Mouse (Mus musculus): ENCODE measurements around the gene Brat1. TPM values are rescaled to one million over a fixed set of nuclear protein-coding genes. Genes with fewer than 3 reads are reported as not detected.
A peak's percentile ranks its signal among the peaks of the same experiment; 100 is the strongest.

Brat1 gene
- polyA plus RNA-seq, 1 experiment from 2014 or later: 18.6 TPM

DNA sequence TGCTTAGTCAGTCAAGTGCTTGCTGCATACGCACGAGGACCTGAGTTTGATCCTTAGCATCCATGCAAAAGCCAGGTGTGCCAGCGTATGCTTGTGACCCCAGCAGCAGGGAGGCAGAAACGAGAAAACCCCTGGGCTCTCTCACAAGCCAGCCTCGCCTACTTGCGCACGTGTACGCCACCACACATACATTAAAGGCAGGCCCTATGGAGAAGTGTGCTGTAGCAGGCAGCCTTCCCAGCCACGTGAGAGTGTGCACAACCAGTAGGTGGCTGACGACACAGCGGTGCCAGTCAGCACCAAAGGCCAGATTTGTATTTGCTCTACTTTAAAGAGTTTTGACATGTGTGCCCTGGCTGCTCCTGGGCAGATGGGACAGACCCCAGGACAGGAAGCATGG lies 29.2 kb upstream of the Brat1 start:
- Histone ChIP-seq H3K4me3 (no peak overlapping the region), H3K27me3 (ENCODE audit: insufficient read depth, poor library complexity, severe bottlenecking) (no peaks in the 10 kb centered on the region), H3K4me1 (peaks cover 6% of the 10 kb centered on the region; the same call in 1 of the 2 replicates), H3K9me3 (no peaks in the 10 kb centered on the region), H3K27ac (no peak overlapping the region), H3K36me3 (peaks cover 52% of the 10 kb centered on the region)
- DNase-seq (ENCODE audit: low spot score): no peak
- WGBS: 89% methylated on average over 11 of the region's 11 CpGs

DNA sequence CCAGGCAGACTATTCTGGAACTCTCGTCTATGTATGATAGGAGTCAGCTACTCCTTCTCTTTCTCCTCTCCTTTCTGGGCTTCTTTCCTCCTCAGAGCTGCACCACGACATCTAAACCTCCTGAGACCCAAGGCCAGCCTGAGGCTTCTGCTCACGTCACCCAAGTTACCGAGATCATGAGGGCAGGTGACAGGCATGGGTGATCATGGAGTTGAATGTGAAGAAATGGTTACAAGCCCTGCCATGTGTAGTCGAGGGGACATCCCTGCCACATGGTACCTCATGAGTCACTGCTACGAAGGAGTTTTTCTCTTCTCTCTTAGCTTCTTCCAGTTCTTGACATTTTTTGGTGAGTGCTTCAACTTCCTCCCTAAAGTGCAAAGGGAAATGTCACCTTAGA lies 27.7 kb upstream of the Brat1 start:
- Histone ChIP-seq H3K27ac (no peak overlapping the region), H3K9me3 (no peaks in the 10 kb centered on the region), H3K27me3 (ENCODE audit: insufficient read depth, poor library complexity, severe bottlenecking) (no peaks in the 10 kb centered on the region), H3K4me3 (no peak overlapping the region), H3K36me3 (peaks cover 46% of the 10 kb centered on the region), H3K4me1 (peaks cover 6% of the 10 kb centered on the region; the same call in 1 of the 2 replicates)
- no peak for DNase-seq (ENCODE audit: low spot score)
- WGBS: 91% methylated on average over 6 of the region's 6 CpGs

DNA sequence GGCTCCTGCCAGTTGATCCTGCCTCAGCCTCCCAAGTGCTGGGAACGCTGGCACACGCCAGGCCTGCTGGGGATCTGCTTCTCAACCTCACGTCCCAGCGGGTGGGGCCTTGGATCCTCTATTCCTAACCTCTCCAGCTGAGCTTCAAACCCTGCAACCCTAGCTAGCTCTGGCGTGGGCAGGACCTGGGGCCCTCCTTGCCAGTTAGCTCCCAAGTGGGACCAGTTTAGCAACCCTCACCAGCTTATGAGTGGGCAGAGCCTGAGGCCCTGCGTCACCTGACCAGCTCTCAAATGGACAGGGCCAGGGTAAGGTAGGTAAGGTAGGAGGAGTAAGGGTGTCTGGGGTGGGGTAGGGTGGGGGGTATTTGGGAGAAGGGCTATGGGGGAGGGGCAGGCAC lies 24.8 kb upstream of the Brat1 start:
- no peaks in the 10 kb centered on the region for H3K9me3 ChIP-seq
- WGBS: 85% methylated on average over 6 of the region's 6 CpGs
- peaks cover 8% of the 10 kb centered on the region; the same call in 1 of the 2 replicates for H3K4me1 ChIP-seq
- no peak overlapping the region for H3K4me3 ChIP-seq
- no peaks in the 10 kb centered on the region for H3K27me3 ChIP-seq (ENCODE audit: insufficient read depth, poor library complexity, severe bottlenecking)
- no peak overlapping the region for H3K27ac ChIP-seq
- peaks cover 43% of the 10 kb centered on the region for H3K36me3 ChIP-seq
- no peak for DNase-seq (ENCODE audit: low spot score)

DNA sequence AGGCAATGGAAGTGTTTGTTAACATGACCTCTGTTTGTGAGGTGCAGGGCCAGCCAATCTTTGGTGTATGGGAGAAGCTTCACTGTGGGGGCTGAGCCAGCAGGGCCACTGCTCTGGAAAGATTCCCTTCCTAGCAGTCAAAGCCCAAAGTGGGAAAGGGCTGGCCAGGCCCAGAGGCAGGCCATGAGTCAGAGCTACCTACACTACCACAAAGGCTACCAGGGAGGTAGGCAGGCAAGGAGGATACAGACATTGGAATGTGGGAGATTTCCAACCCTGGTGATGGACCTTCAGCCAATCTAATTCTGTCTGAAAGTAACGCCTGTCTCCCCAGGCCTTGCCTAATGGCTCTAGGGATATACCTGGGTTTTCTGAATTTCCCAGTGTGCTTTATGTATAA lies 23.9 kb upstream of the Brat1 start:
- H3K4me1 ChIP-seq: peaks cover 8% of the 10 kb centered on the region; the same call in 1 of the 2 replicates
- no peaks in the 10 kb centered on the region for H3K27me3 ChIP-seq (ENCODE audit: insufficient read depth, poor library complexity, severe bottlenecking)
- peaks cover 39% of the 10 kb centered on the region for H3K36me3 ChIP-seq
- H3K4me3 ChIP-seq: no peak overlapping the region
- H3K9me3 ChIP-seq: no peaks in the 10 kb centered on the region
- DNase-seq (ENCODE audit: low spot score): no peak
- no peak overlapping the region for H3K27ac ChIP-seq
- 68% methylated on average over 1 of the region's 1 CpGs for WGBS

DNA sequence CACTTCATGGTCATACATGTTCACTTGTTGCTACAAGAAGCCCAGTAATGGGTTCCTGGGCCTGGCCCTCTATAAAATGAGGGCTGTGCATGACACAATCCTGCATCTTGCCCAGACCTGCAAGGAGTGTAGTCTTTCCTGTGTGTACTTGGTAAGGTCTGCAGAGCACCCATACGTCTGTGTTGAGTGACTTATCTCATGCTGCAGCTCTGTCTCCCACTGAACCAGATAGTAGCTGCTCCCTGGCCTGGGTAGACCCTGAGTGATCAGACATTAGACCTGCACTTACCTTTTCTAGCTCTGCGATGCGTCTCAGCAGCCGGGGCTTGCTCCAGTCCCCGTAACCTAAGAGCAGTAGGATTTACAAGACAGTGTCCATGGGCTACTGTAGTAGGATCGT lies 22.7 kb upstream of the Brat1 start:
- no peak for DNase-seq (ENCODE audit: low spot score)
- WGBS: 88% methylated on average over 6 of the region's 6 CpGs
- Histone ChIP-seq H3K4me1 (peaks cover 8% of the 10 kb centered on the region; the same call in 1 of the 2 replicates), H3K27ac (no peak overlapping the region), H3K4me3 (no peak overlapping the region), H3K9me3 (no peaks in the 10 kb centered on the region), H3K27me3 (ENCODE audit: insufficient read depth, poor library complexity, severe bottlenecking) (no peaks in the 10 kb centered on the region), H3K36me3 (peaks cover 33% of the 10 kb centered on the region)

DNA sequence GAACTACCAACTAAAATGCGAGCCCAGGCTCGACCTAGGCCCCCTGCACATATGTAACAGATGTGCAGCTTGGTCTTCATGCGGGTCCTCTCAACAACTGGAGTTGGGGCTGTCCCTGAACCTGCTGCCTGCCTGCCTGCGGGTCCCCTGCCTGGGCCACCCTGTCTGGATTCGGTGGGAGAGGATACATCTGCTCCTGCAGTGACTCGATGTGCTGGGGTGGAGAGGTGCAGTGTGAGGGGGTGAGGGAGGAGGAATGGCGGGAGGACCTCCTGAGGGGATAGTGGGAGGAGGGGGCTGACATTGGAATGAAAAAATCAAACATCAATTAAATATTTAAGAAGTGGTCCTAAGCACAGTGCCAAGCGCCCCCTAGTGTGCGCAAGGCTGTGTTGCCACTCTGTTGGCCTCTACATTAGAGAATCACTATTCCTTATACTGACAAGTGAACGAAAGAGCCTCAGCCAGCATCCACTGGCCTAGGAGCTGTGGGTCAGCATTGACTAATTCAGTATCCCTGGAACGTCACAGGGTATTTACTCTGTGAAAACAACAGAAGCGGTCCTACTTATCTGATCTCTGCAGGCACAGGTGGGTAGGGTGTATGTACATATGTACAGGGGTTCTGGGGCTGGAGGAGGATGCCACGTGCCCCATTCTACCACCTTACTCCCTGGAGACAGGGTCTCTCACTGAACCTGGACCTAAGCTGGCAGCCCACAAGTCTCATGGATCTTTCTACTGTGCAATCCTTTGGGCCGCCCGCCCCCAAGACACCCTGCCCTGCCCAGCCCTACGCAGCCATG lies 20.3 kb upstream of the Brat1 start:
- WGBS: 67% methylated on average over 16 of the region's 16 CpGs
- H3K36me3 ChIP-seq: peaks cover 44% of the 10 kb centered on the region

DNA sequence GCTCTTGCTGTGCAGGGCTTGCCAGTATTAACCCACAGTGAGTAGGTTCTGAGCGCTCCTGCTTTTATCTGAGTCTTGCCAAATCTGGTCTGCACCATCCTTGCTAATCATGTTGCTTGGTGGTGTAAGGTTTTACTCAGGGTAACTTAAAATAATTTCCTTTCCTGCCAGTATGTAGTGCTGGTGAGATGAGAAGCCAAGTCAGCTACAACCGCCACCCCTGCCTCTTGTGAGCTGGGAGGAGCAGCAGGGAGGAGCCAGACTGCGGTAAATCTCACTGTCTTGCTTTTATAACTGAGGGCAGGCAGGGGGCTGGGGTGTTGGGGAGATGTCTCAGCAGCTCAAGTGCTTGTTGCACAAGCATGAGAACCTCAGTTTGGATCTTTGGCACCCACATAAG lies 16.4 kb upstream of the Brat1 start:
- no peak for DNase-seq (ENCODE audit: low spot score)
- Histone ChIP-seq H3K4me3 (no peak overlapping the region), H3K27me3 (ENCODE audit: insufficient read depth, poor library complexity, severe bottlenecking) (no peaks in the 10 kb centered on the region), H3K9me3 (no peaks in the 10 kb centered on the region), H3K36me3 (peaks cover 60% of the 10 kb centered on the region), H3K4me1 (0 out of 2 replicates have a peak, but pooled peaks cover 6% of the 10 kb centered on the region), H3K27ac (no peak overlapping the region)
- WGBS: 80% methylated on average over 3 of the region's 3 CpGs

More for the DNA sequence above, 20.3 kb upstream of the Brat1 start:
- no peak overlapping the region for H3K4me3 ChIP-seq
- H3K9me3 ChIP-seq: no peaks in the 10 kb centered on the region
- H3K27ac ChIP-seq: no peak overlapping the region
- no peaks in the 10 kb centered on the region for H3K27me3 ChIP-seq (ENCODE audit: insufficient read depth, poor library complexity, severe bottlenecking)
- peaks cover 8% of the 10 kb centered on the region; the same call in 1 of the 2 replicates for H3K4me1 ChIP-seq
- no peak for DNase-seq (ENCODE audit: low spot score)

DNA sequence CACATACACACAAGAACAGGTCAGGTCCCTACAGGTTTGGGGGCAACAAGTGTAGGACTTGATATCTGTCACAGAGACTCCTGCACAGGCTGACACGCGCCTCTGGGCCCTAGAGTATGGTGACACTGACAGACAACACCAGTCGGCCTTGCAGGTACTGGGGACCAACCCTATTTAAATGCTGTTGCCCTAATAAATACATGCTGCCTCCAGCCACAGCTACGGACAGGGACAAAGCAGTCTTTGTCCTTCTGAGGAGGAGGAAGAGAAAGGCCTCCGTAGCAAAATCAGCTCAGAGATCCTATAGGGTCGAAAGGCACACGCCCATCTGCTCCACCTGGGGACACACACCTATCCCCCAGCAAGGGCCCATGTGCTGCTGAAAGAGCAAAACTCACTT lies 8.8 kb upstream of the Brat1 start:
- Histone ChIP-seq H3K36me3 (peaks cover 55% of the 10 kb centered on the region), H3K27ac (no peak overlapping the region), H3K4me1 (peaks cover 17% of the 10 kb centered on the region), H3K9me3 (no peaks in the 10 kb centered on the region), H3K4me3 (no peak overlapping the region), H3K27me3 (ENCODE audit: insufficient read depth, poor library complexity, severe bottlenecking) (no peaks in the 10 kb centered on the region)
- no peak for DNase-seq (ENCODE audit: low spot score)
- 84% methylated on average over 7 of the region's 7 CpGs for WGBS

DNA sequence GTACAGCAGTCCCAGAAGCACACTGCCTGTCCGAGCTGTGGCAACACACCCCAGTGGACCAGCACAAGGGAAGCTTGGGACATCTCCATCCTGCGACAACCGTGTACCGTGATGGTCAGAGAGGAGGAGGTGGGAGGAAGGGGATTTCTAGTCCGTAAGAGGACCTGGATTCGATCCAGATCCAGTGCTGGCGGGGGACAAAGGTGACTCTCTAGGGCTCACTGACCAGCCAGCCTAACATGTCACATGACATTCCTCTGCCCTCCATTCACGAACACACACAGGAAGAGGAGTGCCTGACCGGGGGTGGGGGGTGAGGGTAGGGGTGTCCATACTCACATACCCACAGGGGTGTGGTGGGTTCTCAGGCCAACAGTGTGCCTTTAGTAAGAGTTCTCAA lies 5.0 kb upstream of the Brat1 start:
- DNase-seq (ENCODE audit: low spot score): no peak
- peaks cover 35% of the 10 kb centered on the region for H3K36me3 ChIP-seq
- H3K9me3 ChIP-seq: no peaks in the 10 kb centered on the region
- peaks cover 33% of the 10 kb centered on the region for H3K4me1 ChIP-seq
- H3K27ac ChIP-seq: no peak overlapping the region
- H3K27me3 ChIP-seq (ENCODE audit: insufficient read depth, poor library complexity, severe bottlenecking): no peaks in the 10 kb centered on the region
- 85% methylated on average over 9 of the region's 9 CpGs for WGBS
- H3K4me3 ChIP-seq: no peak overlapping the region

DNA sequence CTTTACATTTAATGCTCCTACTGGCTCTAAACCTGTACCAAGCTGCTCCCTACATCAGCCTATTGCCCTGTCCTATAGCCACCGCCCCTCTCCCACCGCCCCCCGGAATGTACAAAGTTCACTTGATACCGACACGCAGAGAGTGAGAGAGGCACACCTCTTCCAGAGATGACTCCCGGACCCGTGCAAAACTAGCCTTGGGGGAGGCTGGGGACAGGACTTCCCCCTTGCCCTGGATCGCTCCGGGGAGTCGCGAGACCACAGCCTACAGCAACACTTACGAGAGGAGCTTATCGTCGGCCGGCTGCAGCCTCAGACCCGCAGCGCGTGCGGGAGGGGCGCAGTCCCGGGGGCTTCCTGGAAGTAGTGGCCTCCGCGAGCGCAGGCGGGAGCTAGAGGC lies 3.1 kb upstream of the Brat1 start:
- DNase-seq (ENCODE audit: low spot score): no peak
- Histone ChIP-seq H3K36me3 (peaks cover 21% of the 10 kb centered on the region), H3K4me1 (peaks cover 44% of the 10 kb centered on the region), H3K9me3 (no peaks in the 10 kb centered on the region), H3K27me3 (ENCODE audit: insufficient read depth, poor library complexity, severe bottlenecking) (no peaks in the 10 kb centered on the region), H3K27ac (peak overlapping the region; percentile 91), H3K4me3 (peak overlapping the region; percentile 82)
- WGBS: under 1% methylated on average over 25 of the region's 25 CpGs

DNA sequence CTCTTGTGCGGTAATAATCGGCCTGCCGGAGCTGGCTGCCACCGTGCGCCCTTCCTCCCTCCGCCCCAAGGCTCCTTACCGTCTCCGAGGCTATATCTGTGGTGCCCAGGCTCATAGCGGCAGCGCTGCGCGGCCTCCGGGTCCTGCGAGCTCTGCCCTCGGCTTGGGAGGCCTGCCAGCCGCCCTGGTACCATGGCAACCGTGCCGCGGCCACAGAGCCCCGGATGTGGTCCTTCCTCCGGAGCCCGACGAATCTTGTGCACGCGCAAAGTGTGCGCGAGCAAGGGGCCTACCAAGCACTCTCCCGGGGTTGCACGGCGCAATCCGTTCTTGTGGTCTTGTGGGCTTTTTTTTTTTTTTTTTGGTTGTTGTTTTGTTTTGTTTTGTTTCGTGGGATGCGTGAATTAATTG lies 2.7 kb upstream of the Brat1 start, which contains the start of gene Iqce:
Gene Iqce, minus strand, starts transcription at position 276 of the 411 bp plus-strand sequence.
- WGBS: 2% methylated on average over 33 of the region's 33 CpGs

DNA sequence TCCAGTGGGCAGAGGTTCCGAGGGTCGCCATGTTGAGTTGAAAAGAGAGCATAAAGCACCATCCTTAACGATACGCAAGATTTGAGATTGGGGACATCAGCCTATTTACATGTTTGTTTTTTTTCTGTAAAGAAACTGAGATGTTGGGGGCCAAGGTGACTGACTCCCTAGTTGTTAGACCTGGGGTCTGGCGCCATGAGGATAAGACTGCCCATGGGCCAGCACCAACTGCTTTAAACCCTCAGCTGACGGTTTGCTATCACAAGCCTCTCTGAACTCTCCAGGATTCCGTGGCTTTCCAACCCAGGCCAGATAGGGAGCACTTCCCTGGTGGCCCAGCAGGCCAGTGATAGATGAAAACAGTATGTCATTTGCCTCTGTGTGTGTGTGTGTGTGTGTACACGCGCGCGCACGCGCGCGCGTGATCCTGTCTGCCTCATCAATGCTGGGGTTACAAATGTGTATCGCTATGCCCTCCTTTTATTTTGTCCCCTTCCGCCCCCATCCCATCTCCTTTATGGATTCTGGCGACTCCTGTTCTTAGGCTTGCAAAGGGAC lies 2.1 kb upstream of the Brat1 start:
- H3K4me3 ChIP-seq: peak overlapping the region; percentile 82
- DNase-seq (ENCODE audit: low spot score): no peak
- H3K27me3 ChIP-seq (ENCODE audit: insufficient read depth, poor library complexity, severe bottlenecking): no peaks in the 10 kb centered on the region
- peaks cover 21% of the 10 kb centered on the region for H3K36me3 ChIP-seq
- H3K4me1 ChIP-seq: peaks cover 44% of the 10 kb centered on the region
- no peaks in the 10 kb centered on the region for H3K9me3 ChIP-seq
- WGBS: 49% methylated on average over 19 of the region's 19 CpGs
- peak overlapping the region; percentile 91 for H3K27ac ChIP-seq

More for the DNA sequence above, 2.7 kb upstream of the Brat1 start, which contains the start of gene Iqce:
- H3K36me3 ChIP-seq: peaks cover 21% of the 10 kb centered on the region
- peaks cover 44% of the 10 kb centered on the region for H3K4me1 ChIP-seq
- H3K9me3 ChIP-seq: no peaks in the 10 kb centered on the region
- H3K27ac ChIP-seq: peak within 1 kb of the TSS; percentile 95
- no peaks in the 10 kb centered on the region for H3K27me3 ChIP-seq (ENCODE audit: insufficient read depth, poor library complexity, severe bottlenecking)
- peak; percentile 96 for DNase-seq (ENCODE audit: low spot score)
- peak within 1 kb of the TSS; percentile 82 for H3K4me3 ChIP-seq
